Mouse (Mus musculus): ENCODE data around the gene 4930579G24Rik. TPM values are rescaled to one million over a fixed set of nuclear protein-coding genes. Genes with fewer than 3 reads are reported as not detected.

Gene 4930579G24Rik
- polyA plus RNA-seq, 1 experiment, result 13.2 TPM

- Histone ChIP-seq H3K27me3 (ENCODE audit: control insufficient read depth, insufficient read depth, insufficient read length) (no peaks in the 10 kb centered on the region), H3K79me3 (ENCODE audit: low read depth) (peaks cover 7% of the 10 kb centered on the region), H3K36me3 (ENCODE audit: control insufficient read depth, insufficient read depth) (peaks cover 15% of the 10 kb centered on the region), H3K4me3 (ENCODE audit: insufficient read depth, poor library complexity, severe bottlenecking) (peak within 1 kb of the TSS; percentile 85), H3K79me2 (ENCODE audit: control insufficient read depth, insufficient read depth) (peaks cover 34% of the 10 kb centered on the region), H3ac (ENCODE audit: control insufficient read depth, insufficient read length, low read depth) (peak within 1 kb of the TSS; percentile 82)
- no peak for TF ChIP-seq CTCF (IDR thresholded peaks at IDR 0.05; ENCODE audit: control insufficient read depth, insufficient read depth, insufficient read length)
- TF ChIP-seq MAX (IDR thresholded peaks at IDR 0.05), result no peak
- TF ChIP-seq MYOD1 (IDR thresholded peaks at IDR 0.05; ENCODE audit: control insufficient read depth, insufficient read length, low read depth), result no peak
- TF ChIP-seq CEBPB (IDR thresholded peaks at IDR 0.05; ENCODE audit: low read depth), result no peak
- TF ChIP-seq MYOG (IDR thresholded peaks at IDR 0.05; ENCODE audit: control insufficient read depth, extremely low read depth, insufficient read length), result no peak
- TF ChIP-seq USF1 (IDR thresholded peaks at IDR 0.05; ENCODE audit: low read depth), result no peak
- no peak for TF ChIP-seq FOSL1 (IDR thresholded peaks at IDR 0.05; ENCODE audit: insufficient read depth, low read length, poor library complexity, severe bottlenecking)
Observed at GRCm38 (mm10) chr3:79629416-79629730, 494 bp downstream of the 4930579G24Rik start, which contains the start of gene Etfdh. TSS of gene Etfdh (minus strand) at chr3:79629500.

DNA sequence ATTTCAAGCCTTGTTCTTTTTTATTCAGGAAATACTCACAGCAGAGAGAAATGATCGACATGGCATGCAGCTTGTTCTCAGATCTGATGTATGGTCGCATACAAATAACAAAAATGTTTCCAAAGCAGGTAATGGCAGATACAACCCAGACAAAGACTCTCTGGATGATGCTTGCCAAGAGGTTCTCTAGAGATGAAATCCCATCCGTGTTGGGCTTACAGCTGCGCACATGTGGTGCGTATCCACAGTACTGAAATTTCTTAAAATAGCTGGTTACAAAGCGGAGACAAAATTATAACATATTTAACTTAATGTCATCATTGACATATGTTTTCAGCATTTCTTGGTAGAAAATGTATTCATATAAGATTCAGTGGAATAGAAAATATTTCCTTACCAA, 23.2 kb downstream of the 4930579G24Rik start:
- H3K79me3 ChIP-seq (ENCODE audit: low read depth), result no peaks in the 10 kb centered on the region
- H3ac ChIP-seq (ENCODE audit: control insufficient read depth, insufficient read length, low read depth), result no peak overlapping the region
- TF ChIP-seq FOSL1 (IDR thresholded peaks at IDR 0.05; ENCODE audit: insufficient read depth, low read length, poor library complexity, severe bottlenecking) (no peak), USF1 (IDR thresholded peaks at IDR 0.05; ENCODE audit: low read depth) (no peak), MYOG (IDR thresholded peaks at IDR 0.05; ENCODE audit: control insufficient read depth, extremely low read depth, insufficient read length) (no peak), CTCF (IDR thresholded peaks at IDR 0.05; ENCODE audit: control insufficient read depth, insufficient read depth, insufficient read length) (no peak), MAX (IDR thresholded peaks at IDR 0.05) (no peak), CEBPB (IDR thresholded peaks at IDR 0.05; ENCODE audit: low read depth) (no peak), MYOD1 (IDR thresholded peaks at IDR 0.05; ENCODE audit: control insufficient read depth, insufficient read length, low read depth) (no peak)
- H3K79me2 ChIP-seq (ENCODE audit: control insufficient read depth, insufficient read depth), result no peaks in the 10 kb centered on the region
- no peaks in the 10 kb centered on the region for H3K27me3 ChIP-seq (ENCODE audit: control insufficient read depth, insufficient read depth, insufficient read length)
- no peaks in the 10 kb centered on the region for H3K36me3 ChIP-seq (ENCODE audit: control insufficient read depth, insufficient read depth)
- no peak overlapping the region for H3K4me3 ChIP-seq (ENCODE audit: insufficient read depth, poor library complexity, severe bottlenecking)

DNA sequence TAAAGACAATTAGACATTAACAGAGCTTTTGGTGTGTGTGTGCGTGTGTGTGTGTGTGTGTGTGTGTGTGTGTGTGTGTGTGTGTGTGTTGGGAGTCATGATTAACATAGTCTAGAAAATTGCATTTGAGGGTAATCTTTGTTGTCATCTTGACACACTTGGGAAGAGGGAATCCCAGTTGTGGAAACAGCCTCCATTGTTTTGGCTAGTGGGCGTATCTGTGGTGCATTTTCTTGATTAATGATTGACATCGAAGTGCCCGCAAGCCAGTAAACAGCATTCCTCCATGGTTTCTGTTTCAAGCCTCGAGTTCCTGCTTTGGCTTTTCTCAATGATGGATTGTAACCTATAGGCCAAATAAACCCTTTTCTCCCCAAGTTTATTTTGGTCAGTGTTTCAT, 27.8 kb downstream of the 4930579G24Rik start:
- Histone ChIP-seq H3K79me2 (ENCODE audit: control insufficient read depth, insufficient read depth) (no peaks in the 10 kb centered on the region), H3K4me3 (ENCODE audit: insufficient read depth, poor library complexity, severe bottlenecking) (no peak overlapping the region), H3ac (ENCODE audit: control insufficient read depth, insufficient read length, low read depth) (no peak overlapping the region), H3K36me3 (ENCODE audit: control insufficient read depth, insufficient read depth) (no peaks in the 10 kb centered on the region), H3K79me3 (ENCODE audit: low read depth) (no peaks in the 10 kb centered on the region), H3K27me3 (ENCODE audit: control insufficient read depth, insufficient read depth, insufficient read length) (peaks cover 2% of the 10 kb centered on the region)
- TF ChIP-seq MAX (IDR thresholded peaks at IDR 0.05), result no peak
- TF ChIP-seq USF1 (IDR thresholded peaks at IDR 0.05; ENCODE audit: low read depth), result no peak
- TF ChIP-seq MYOD1 (IDR thresholded peaks at IDR 0.05; ENCODE audit: control insufficient read depth, insufficient read length, low read depth), result no peak
- no peak for TF ChIP-seq FOSL1 (IDR thresholded peaks at IDR 0.05; ENCODE audit: insufficient read depth, low read length, poor library complexity, severe bottlenecking)
- no peak for TF ChIP-seq CEBPB (IDR thresholded peaks at IDR 0.05; ENCODE audit: low read depth)
- TF ChIP-seq CTCF (IDR thresholded peaks at IDR 0.05; ENCODE audit: control insufficient read depth, insufficient read depth, insufficient read length), result no peak
- TF ChIP-seq MYOG (IDR thresholded peaks at IDR 0.05; ENCODE audit: control insufficient read depth, extremely low read depth, insufficient read length), result no peak

- peaks cover 4% of the 10 kb centered on the region for H3K27me3 ChIP-seq (ENCODE audit: control insufficient read depth, insufficient read depth, insufficient read length)
- no peak overlapping the region for H3ac ChIP-seq (ENCODE audit: control insufficient read depth, insufficient read length, low read depth)
- no peaks in the 10 kb centered on the region for H3K36me3 ChIP-seq (ENCODE audit: control insufficient read depth, insufficient read depth)
- no peaks in the 10 kb centered on the region for H3K79me3 ChIP-seq (ENCODE audit: low read depth)
- TF ChIP-seq USF1 (IDR thresholded peaks at IDR 0.05; ENCODE audit: low read depth), result no peak
- TF ChIP-seq FOSL1 (IDR thresholded peaks at IDR 0.05; ENCODE audit: insufficient read depth, low read length, poor library complexity, severe bottlenecking), result no peak
- TF ChIP-seq CTCF (IDR thresholded peaks at IDR 0.05; ENCODE audit: control insufficient read depth, insufficient read depth, insufficient read length), result no peak
- TF ChIP-seq MYOG (IDR thresholded peaks at IDR 0.05; ENCODE audit: control insufficient read depth, extremely low read depth, insufficient read length), result no peak
- no peak for TF ChIP-seq MYOD1 (IDR thresholded peaks at IDR 0.05; ENCODE audit: control insufficient read depth, insufficient read length, low read depth)
- no peak for TF ChIP-seq MAX (IDR thresholded peaks at IDR 0.05)
- no peak for TF ChIP-seq CEBPB (IDR thresholded peaks at IDR 0.05; ENCODE audit: low read depth)
- H3K79me2 ChIP-seq (ENCODE audit: control insufficient read depth, insufficient read depth), result no peaks in the 10 kb centered on the region
- H3K4me3 ChIP-seq (ENCODE audit: insufficient read depth, poor library complexity, severe bottlenecking), result no peak overlapping the region
Observed at GRCm38 (mm10) chr3:79664787-79665408, 36.0 kb downstream of the 4930579G24Rik start.

GRCm38 (mm10) chr3:79670556-79670955, 41.7 kb downstream of the 4930579G24Rik start:
- H3ac ChIP-seq (ENCODE audit: control insufficient read depth, insufficient read length, low read depth), result no peak overlapping the region
- no peak overlapping the region for H3K4me3 ChIP-seq (ENCODE audit: insufficient read depth, poor library complexity, severe bottlenecking)
- H3K36me3 ChIP-seq (ENCODE audit: control insufficient read depth, insufficient read depth), result no peaks in the 10 kb centered on the region
- H3K79me3 ChIP-seq (ENCODE audit: low read depth), result no peaks in the 10 kb centered on the region
- H3K27me3 ChIP-seq (ENCODE audit: control insufficient read depth, insufficient read depth, insufficient read length), result no peaks in the 10 kb centered on the region
- no peaks in the 10 kb centered on the region for H3K79me2 ChIP-seq (ENCODE audit: control insufficient read depth, insufficient read depth)
- TF ChIP-seq CTCF (IDR thresholded peaks at IDR 0.05; ENCODE audit: control insufficient read depth, insufficient read depth, insufficient read length) (no peak), FOSL1 (IDR thresholded peaks at IDR 0.05; ENCODE audit: insufficient read depth, low read length, poor library complexity, severe bottlenecking) (no peak), MYOG (IDR thresholded peaks at IDR 0.05; ENCODE audit: control insufficient read depth, extremely low read depth, insufficient read length) (no peak), MAX (IDR thresholded peaks at IDR 0.05) (no peak)

DNA sequence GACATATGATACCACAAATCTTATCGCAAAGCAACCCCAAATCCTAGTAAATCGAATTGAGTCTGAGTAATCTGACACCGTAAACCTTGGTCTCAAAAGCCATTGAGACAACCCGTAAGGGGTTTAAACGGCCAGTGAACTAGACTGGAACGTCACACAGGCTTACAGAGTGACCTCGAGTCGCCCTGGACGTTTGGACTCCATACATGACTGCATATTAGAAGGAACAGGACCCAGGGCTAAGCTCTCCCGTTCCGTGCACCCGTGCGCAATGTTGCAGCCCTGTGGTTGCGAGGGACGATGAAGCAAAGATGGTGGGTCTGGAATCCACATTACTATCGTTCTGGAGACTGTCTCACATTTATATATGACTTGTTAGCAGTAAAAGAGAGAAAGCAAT, 43.3 kb downstream of the 4930579G24Rik start:
- H3K4me3 ChIP-seq (ENCODE audit: insufficient read depth, poor library complexity, severe bottlenecking), result no peak overlapping the region
- H3K79me2 ChIP-seq (ENCODE audit: control insufficient read depth, insufficient read depth), result no peaks in the 10 kb centered on the region
- TF ChIP-seq MYOD1 (IDR thresholded peaks at IDR 0.05; ENCODE audit: control insufficient read depth, insufficient read length, low read depth), result no peak

More for the DNA sequence above, 43.3 kb downstream of the 4930579G24Rik start:
- H3ac ChIP-seq (ENCODE audit: control insufficient read depth, insufficient read length, low read depth), result no peak overlapping the region
- H3K27me3 ChIP-seq (ENCODE audit: control insufficient read depth, insufficient read depth, insufficient read length), result no peaks in the 10 kb centered on the region
- H3K79me3 ChIP-seq (ENCODE audit: low read depth), result no peaks in the 10 kb centered on the region
- H3K36me3 ChIP-seq (ENCODE audit: control insufficient read depth, insufficient read depth), result no peaks in the 10 kb centered on the region

Measured in C2C12 (cell line).